Mouse (Mus musculus) spleen, adult 2 months (tissue): ENCODE measurements at regions not wholly inside any gene's neighbourhood (a gene's known extent, or its start where the extent isn't known, plus 50 kb on each side); places are given as distances from the start of the nearest gene placed in this dataset.
"Not testable (repeated sequence)": the region's sequence is repeated elsewhere in the genome, so short reads cannot be mapped to it uniquely, and the experiment has no call there.

Experiments used
- DNase-seq, 2 experiments: peaks; one replicate each; pipeline versions ENCODE4 v3.0.0 to v3.0.0-alpha.2; 2012 to 2021; ENCODE audit warnings: low spot score in 2 of 2, low read depth in 1 of 2
- H3K27ac ChIP-seq: fragments of 200-500 bp; 2 replicates; pipeline ENCODE4 v1.5.1; 2012; ENCODE audit warnings: low read length, inconsistent platforms; ENCODE audit not compliant: insufficient read depth
- H3K27me3 ChIP-seq: fragments of 200-500 bp; 2 replicates; pipeline ENCODE4 v1.6.1; 2012; ENCODE audit warnings: mild to moderate bottlenecking, moderate library complexity, low read length, inconsistent platforms; ENCODE audit not compliant: control insufficient read depth, insufficient read depth
- H3K36me3 ChIP-seq: fragments of 200-500 bp; 2 replicates; pipeline ENCODE4 v1.6.1; 2012; ENCODE audit warnings: mild to moderate bottlenecking, low read length, inconsistent platforms; ENCODE audit not compliant: control insufficient read depth, insufficient read depth
- H3K4me1 ChIP-seq: fragments of 200-500 bp; 2 replicates; pipeline ENCODE4 v1.6.1; 2011; ENCODE audit warnings: inconsistent platforms; ENCODE audit not compliant: control insufficient read depth, insufficient read depth, insufficient read length
- H3K4me3 ChIP-seq: fragments of 200-500 bp; 2 replicates; pipeline ENCODE4 v1.5.1; 2011; ENCODE audit warnings: mild to moderate bottlenecking, inconsistent platforms; ENCODE audit not compliant: insufficient read depth, insufficient read length; ENCODE audit errors: extremely low read depth
- CTCF ChIP-seq: fragments of 200-500 bp; IDR thresholded peaks from 2 replicates; pipeline ENCODE4 v1.5.1; 2011; ENCODE audit warnings: mild to moderate bottlenecking, inconsistent platforms; ENCODE audit not compliant: insufficient read depth, insufficient read length, insufficient replicate concordance; ENCODE audit errors: extremely low read depth
- POLR2A ChIP-seq: fragments of 200-500 bp; IDR thresholded peaks from 2 replicates; pipeline ENCODE4 v1.6.1; 2011; ENCODE audit warnings: low read depth, low read length, inconsistent platforms
- WGBS: fragments of 180-500 bp; shearing (Covaris S2); methylation state at CpG from one replicate; pipeline ENCODE4 v1.1.7; 2018; 5-methylcytosine and 5-hydroxymethylcytosine counted together

DNA sequence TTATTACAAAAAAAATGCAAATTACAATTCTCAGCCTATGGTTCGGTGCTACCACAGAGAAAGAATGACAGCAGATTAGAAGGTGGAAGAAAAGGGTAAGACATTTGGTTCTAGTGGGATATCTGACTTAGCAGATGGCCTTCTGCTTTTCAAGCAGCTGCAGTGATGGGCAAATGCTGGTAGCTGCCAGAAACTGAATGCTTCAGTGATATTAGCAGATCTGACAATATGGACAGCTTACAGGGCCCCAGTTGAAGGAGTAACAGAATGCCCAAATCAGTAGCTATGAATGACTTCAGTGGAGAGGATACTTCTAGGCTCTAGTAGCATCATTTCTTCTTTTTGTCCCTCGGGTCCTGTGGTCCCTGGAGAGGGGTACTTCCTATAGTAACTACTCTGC lies 143.9 kb upstream of the Rps6ka3 start:
- no peaks in the 10 kb centered on the region for H3K36me3 ChIP-seq
- H3K4me1 ChIP-seq = no peaks in the 10 kb centered on the region
- no peak overlapping the region for H3K4me3 ChIP-seq
- TF ChIP-seq POLR2A (no peak), CTCF (no peak)
- 48% methylated on average over 2 of the region's 2 CpGs for WGBS
- no peak overlapping the region for H3K27ac ChIP-seq
- no peak for DNase-seq
- H3K27me3 ChIP-seq = no peaks in the 10 kb centered on the region

GRCm38 (mm10) chrX:159072647-159073046 lies 137.5 kb upstream of the Rps6ka3 start:
- no peak for DNase-seq
- Histone ChIP-seq H3K27me3 (no peaks in the 10 kb centered on the region), H3K4me1 (no peaks in the 10 kb centered on the region), H3K36me3 (no peaks in the 10 kb centered on the region), H3K4me3 (no peak overlapping the region), H3K27ac (no peak overlapping the region)
- TF ChIP-seq CTCF (no peak), POLR2A (no peak)
- 82% methylated on average over 3 of the region's 3 CpGs for WGBS

DNA sequence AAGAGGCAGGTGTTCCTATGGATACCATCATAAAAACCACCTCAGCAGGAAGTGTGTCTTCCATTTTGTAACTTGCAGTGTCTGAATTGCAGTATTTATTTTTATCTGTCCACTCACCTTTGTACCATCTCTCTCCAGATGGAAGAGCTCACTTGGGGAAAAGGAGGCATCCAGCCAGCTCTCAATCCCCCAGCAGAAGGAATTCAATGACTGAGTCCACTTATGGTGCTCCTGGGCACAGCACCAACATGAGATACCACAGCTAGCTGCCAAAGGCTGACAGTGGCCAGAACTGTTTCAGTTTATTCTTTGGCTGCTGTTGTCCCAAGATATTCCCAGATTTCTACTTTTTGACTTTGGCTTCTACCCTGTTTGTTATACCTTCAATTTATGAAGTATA lies 136.6 kb upstream of the Rps6ka3 start:
- H3K27ac ChIP-seq = no peak overlapping the region
- no peaks in the 10 kb centered on the region for H3K27me3 ChIP-seq
- H3K36me3 ChIP-seq = no peaks in the 10 kb centered on the region
- no peaks in the 10 kb centered on the region for H3K4me1 ChIP-seq
- TF ChIP-seq POLR2A (no peak), CTCF (no peak)
- DNase-seq = no peak
- H3K4me3 ChIP-seq = no peak overlapping the region

DNA sequence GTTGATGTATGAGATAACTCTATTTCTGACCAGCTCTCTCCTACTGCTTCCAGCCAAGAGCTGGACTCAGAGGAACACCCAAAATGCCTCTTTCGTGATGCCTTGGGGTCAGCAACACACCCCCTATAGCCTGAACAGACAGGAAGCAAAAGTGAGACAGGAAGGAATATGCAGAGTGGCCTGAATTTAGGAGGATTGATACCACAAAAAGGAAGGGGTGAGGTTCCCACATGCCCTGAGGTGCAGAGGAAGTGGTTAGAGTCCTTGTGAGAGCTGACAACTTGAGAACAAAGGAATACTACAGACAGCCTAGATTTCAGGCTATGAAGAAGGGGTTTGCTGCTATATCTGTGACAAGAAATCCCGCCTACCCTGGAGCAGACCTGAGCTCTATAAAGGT lies 129.6 kb upstream of the Rps6ka3 start:
- no peaks in the 10 kb centered on the region for H3K27me3 ChIP-seq
- no peaks in the 10 kb centered on the region for H3K36me3 ChIP-seq
- H3K4me1 ChIP-seq = peaks cover 9% of the 10 kb centered on the region
- peak; percentile 4 to 11 for DNase-seq
- H3K4me3 ChIP-seq = no peak overlapping the region
- WGBS = 29% methylated on average over 2 of the region's 2 CpGs
- TF ChIP-seq CTCF (no peak), POLR2A (no peak)
- no peak overlapping the region for H3K27ac ChIP-seq

DNA sequence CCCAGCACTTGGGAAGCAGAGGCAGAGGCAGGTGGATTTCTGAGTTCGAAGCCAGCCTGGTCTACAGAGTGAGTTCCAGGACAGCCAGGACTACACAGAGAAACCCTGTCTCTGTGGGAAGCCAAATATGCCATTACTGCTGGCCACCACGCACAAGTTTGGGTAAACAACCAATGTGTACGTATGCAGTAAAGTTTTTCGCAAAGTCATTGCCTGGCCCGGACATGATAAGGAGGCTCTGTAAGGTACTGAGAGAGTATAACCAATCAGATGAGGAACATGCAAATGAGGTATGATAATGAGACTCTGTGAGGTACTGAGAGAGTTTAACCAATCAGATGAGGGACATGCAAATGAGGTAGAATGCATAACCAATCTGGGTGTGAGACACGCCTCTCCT lies 99.5 kb upstream of the Rps6ka3 start:
- DNase-seq, H3K4me1 ChIP-seq, H3K27me3 ChIP-seq, H3K27ac ChIP-seq, H3K4me3 ChIP-seq, H3K36me3 ChIP-seq: not testable (repeated sequence)
- 93% methylated on average over 6 of the region's 6 CpGs for WGBS

DNA sequence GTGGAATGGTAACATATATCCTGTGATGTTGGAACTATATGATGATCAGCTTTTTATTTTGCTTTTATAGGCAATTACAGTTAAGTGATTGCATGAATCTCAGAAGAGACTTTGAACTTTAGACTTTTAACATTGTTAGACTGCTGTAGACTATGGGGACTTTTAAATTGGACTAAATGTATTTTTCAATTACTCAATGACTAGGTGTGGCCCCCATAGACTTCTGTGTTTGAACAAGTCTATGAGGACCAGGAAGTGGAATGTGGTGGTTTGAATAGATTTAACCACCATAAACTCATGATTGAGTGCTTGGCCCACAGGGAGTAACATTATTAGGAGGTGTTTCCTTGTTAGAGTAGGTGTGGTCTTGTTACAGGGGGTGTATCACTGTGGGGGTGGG lies 93.9 kb upstream of the Rps6ka3 start:
- no peaks in the 10 kb centered on the region for H3K27me3 ChIP-seq
- no peak for DNase-seq

GRCm38 (mm10) chrX:159140554-159140953 lies 69.6 kb upstream of the Rps6ka3 start:
- TF ChIP-seq CTCF (no peak), POLR2A (no peak)
- Histone ChIP-seq H3K4me3 (no peak overlapping the region), H3K4me1 (no peaks in the 10 kb centered on the region), H3K27me3 (no peaks in the 10 kb centered on the region), H3K36me3 (no peaks in the 10 kb centered on the region), H3K27ac (no peak overlapping the region)
- WGBS = 59% methylated on average over 4 of the region's 4 CpGs
- no peak for DNase-seq

More for the DNA sequence above, 93.9 kb upstream of the Rps6ka3 start:
- Histone ChIP-seq H3K4me1 (no peaks in the 10 kb centered on the region), H3K36me3 (no peaks in the 10 kb centered on the region), H3K4me3 (no peak overlapping the region), H3K27ac (no peak overlapping the region)
- no peak for TF ChIP-seq CTCF
- TF ChIP-seq POLR2A = no peak

- Histone ChIP-seq H3K27ac (no peak overlapping the region), H3K4me1 (no peaks in the 10 kb centered on the region), H3K36me3 (no peaks in the 10 kb centered on the region), H3K4me3 (no peak overlapping the region), H3K27me3 (no peaks in the 10 kb centered on the region)
- no peak for DNase-seq
- WGBS = 93% methylated on average over 4 of the region's 4 CpGs
- TF ChIP-seq POLR2A (no peak), CTCF (no peak)
Observed at GRCm38 (mm10) chrX:159143278-159143677, 66.8 kb upstream of the Rps6ka3 start.
